Mouse (Mus musculus): Measurements from ENCODE around the gene Negr1.

Gene Negr1

GRCm38 (mm10) chr3:156561524-156562423, at the start of gene Negr1:
Gene Negr1, plus strand, starts transcription at chr3:156561794.
- DNase-seq (ENCODE audit: low read depth, low spot score): peak; percentile 40

DNA sequence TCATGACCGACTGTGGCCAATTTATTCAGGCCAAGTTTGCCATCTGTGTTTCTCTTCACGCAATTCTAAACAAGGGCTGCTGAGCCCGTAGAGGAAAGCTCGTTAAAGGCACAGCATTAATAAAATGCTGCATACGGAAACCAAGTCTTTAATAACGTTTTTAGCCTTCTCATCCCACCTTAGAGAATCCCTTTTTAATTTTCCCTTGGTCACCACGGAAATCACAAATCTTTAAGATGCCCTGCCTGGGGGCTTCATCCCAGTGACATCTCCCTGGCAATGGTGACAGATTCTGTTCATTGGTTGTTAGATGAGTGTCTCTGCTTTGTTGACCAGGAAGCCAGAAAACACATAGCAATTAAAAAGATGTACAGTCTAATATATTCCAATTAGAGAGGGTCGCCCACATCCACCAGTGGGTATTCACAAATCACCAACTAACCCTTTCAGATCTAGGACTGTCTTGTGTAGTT, 35.1 kb upstream of the Negr1 start:
- no peak for DNase-seq (ENCODE audit: low read depth, low spot score)

DNA sequence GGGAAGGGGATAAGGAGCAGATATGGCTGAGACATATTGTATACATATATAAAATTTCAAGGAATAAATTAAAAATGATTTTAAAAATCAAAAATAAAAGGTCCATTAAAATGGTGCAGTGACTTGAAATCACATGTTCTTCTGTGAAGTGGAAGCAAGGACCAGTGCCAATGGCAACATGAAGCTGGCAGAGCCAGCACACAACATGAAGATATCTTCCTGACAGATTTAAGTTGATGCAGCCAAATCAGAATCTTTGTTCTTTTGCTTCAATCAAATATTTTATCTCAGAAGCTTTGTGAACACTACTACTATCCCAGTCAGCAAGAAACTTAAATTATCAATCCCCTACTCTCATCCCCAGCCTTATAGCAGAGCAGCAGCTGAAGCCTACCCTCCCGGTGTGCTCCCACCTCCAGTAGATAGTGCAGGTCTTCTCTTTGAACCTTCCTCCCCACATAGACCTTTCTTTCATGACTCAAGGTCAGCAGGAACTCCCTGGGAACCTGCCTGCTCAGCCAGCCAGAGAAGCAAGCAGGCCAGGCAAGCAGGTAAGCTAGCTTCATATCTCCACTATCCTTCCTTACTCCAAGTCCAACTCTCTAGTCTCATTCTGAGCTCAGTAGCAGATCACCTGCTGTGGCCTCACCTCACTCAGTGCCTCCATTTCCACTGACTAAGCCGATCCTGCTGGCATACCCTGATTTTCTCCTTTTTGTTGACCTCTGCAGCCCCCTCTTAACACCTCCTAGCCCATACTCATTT, 34.2 kb upstream of the Negr1 start:
- no peak for DNase-seq (ENCODE audit: low read depth, low spot score)

DNA sequence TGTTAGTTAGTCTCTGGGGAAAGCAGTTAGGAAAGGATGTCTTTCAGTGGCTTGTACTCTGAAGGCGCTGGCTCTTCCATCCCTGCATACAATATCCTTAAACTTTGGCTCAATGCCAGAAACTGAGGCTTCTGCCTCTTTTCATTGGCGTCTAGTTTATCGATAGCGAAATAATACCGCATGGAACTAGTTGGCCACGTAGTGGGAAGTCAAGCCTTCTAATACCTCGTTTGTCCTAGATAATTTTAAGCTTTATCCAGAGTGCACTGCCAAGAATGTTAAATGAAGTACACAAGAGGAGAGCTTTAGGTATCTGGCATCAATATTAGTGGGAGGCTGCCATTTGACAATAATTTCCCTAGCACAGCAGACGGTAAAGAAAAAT, 2.2 kb upstream of the Negr1 start:
- DNase-seq (ENCODE audit: low read depth, low spot score): no peak

DNA sequence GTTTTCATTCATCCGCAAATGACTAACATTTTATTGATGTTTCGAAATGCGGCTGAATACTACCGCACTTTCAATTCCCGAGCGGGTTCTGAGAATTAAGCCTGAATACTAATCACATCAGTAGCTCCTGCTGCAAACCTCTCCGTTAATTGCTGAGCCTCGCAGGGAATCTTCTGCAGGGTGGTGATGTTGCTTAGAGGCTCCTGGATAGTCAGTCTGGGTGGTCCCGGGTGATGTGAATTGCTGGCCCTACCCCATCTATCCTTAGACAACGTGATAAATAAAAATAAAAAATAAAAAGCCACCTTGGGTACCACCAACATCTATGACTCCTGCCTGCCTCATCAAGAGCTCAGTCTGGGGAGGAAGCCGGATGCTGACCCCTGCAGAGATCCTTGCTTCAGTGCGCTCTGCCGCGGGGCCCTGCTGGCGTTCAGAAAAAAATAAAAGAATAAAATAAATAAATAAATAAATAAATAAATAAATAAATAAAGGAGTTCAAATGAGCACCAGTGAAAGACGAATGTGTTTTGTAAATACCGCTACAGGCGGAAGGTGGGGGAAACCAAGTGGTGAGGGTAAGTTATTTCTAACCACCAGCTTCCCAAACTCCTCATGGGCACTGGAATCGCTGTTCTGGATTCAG, 1.6 kb upstream of the Negr1 start:
- DNase-seq (ENCODE audit: low read depth, low spot score): peak; percentile 13

DNA sequence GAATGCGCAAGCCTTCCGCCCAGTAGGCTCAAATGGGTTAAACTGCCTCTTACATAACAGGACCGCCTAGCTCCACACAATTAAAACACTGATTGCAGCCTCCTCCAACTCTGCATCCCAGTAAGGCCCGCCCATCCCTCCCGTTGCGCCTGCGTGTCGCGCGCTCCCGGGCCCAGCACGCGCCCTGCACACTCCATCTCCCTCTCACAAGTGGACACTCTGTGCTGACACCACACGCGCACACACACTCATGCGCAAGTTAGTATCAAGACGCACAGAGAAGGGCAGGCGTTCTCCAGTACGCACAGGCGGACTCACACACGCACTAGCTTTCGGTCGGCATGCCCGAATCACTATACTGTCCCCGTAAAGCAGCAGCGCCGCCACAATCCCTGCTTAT, 828 bp upstream of the Negr1 start:
- peak; percentile 71 for DNase-seq (ENCODE audit: low read depth, low spot score)

DNA sequence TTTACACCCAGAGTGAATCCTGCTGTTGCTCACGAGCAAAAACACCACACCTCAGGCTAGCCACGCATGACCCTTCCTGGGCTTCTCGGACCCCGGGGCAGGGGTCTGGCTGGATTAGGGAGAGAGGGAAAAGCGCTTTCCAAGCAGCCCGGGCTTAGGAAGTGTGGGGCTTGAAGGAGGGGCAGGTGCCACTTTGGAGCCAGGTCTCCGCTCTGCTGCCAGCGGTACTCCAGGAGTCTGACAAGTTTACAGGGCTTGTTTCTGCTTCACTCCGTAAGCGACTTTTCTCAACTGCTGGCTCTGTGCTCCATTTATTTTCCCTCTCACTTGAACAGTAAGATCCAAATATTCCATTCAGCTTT, 811 bp downstream of the Negr1 start:
- DNase-seq (ENCODE audit: low read depth, low spot score): peak; percentile 18

DNA sequence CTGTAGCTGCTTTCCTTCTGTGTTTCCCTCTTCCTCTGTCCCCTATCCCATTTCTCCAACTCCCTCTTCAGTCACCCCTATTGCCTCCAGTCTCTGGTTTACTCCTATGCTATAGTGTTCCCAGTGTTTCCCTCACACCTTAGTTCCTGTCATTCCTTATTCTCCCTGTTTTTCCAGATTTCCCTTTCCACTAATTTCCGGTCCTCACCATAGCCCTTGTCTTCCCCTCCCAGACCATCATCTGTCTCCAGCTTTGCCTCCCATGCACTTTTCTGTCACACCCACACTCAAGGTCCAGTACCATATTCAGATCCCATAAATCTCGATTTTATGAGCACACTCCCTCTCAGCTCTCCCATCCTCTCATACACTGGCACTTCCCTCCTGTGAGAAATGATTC, 1.2 kb downstream of the Negr1 start:
- no peak for DNase-seq (ENCODE audit: low read depth, low spot score)

- no peak for DNase-seq (ENCODE audit: low read depth, low spot score)
Measured at GRCm38 (mm10) chr3:156563353-156563752, 1.8 kb downstream of the Negr1 start.

GRCm38 (mm10) chr3:156573465-156573864, 11.9 kb downstream of the Negr1 start:
- no peak for DNase-seq (ENCODE audit: low read depth, low spot score)

GRCm38 (mm10) chr3:156576292-156576691, 14.7 kb downstream of the Negr1 start:
- no peak for DNase-seq (ENCODE audit: low read depth, low spot score)

DNA sequence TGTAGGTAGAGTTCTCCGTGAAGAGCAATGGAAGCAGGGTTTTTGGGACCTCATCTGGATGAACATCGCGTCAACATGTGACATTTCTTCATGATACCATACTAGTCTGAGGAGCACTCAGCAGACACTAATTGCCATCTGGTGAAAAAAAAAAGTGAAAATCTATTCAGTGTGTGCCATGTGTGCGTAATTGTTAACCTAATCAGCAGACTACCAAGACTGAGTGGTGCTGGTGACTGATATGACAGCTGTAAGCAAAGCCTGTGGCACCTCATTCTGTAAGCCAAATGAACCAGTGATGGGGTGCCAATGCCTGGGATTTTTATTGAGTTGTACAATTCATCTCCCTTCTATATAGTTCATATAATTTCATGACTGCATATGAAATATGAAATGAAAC, 29.0 kb downstream of the Negr1 start:
- no peak for DNase-seq (ENCODE audit: low read depth, low spot score)

DNA sequence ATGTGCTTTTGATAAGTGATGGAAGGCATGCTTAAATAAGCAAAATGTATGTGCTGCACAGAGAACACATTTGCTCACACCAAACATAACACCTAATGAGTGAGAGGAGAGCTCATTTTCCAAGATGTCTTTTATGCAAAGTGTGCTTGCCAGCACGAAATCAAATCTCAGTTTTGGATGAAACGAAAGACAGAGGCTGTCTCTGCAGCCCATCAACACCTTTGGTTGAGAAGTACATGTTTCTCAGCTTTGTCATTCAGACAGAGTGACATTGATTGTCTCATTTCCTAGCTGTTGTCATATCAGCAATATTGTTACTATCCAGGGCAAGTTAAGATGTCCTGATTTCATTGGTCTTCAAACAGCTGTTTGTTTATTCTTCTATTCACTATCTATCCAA, 29.5 kb downstream of the Negr1 start:
- no peak for DNase-seq (ENCODE audit: low read depth, low spot score)

DNA sequence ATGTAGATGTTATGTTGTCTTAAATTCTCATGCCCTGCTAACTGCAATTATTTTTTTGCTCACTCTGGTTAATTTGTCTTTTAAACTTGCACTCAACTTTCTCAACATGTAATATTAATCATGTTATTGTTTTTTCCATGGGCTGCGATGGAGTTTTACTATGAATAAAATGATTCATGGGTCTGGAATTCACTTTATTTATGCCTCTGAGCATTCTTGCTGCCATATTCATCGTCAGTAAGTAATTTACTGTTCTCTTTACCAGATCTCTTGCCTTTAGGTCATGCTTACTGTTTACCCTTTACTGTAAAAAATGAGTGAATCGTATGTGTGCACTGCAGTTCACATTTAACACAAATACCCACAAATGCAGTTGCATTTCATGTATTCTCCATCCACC, 45.3 kb downstream of the Negr1 start:
- DNase-seq (ENCODE audit: low read depth, low spot score): no peak

- DNase-seq (ENCODE audit: low read depth, low spot score): no peak
Measured at GRCm38 (mm10) chr3:156619921-156620320, 58.3 kb downstream of the Negr1 start.

DNA sequence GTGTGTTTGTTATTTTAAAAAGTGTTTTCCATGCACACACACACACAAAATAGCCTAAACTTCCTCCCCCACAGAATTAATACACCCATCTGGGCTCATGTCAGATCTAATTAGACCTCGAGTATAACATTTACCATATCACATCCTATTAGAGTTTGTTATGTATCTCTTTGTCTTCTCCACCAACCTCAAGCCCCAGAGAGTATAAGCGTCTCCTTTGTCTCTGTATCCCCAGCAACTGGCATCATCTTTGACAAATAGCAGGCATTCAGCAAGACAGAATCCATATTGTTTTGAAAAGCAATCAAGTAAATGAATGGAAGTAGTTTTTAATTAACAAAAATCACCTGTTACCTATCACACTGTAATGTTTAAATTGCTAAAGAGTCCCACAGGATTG, 67.0 kb downstream of the Negr1 start:
- DNase-seq (ENCODE audit: low read depth, low spot score): no peak

GRCm38 (mm10) chr3:156632942-156633341, 71.3 kb downstream of the Negr1 start:
- no peak for DNase-seq (ENCODE audit: low read depth, low spot score)

GRCm38 (mm10) chr3:156639382-156639781, 77.8 kb downstream of the Negr1 start:
- no peak for DNase-seq (ENCODE audit: low read depth, low spot score)

- peak; percentile 50 for DNase-seq (ENCODE audit: low read depth, low spot score)
Measured at GRCm38 (mm10) chr3:156643710-156644363, 82.2 kb downstream of the Negr1 start.

DNA sequence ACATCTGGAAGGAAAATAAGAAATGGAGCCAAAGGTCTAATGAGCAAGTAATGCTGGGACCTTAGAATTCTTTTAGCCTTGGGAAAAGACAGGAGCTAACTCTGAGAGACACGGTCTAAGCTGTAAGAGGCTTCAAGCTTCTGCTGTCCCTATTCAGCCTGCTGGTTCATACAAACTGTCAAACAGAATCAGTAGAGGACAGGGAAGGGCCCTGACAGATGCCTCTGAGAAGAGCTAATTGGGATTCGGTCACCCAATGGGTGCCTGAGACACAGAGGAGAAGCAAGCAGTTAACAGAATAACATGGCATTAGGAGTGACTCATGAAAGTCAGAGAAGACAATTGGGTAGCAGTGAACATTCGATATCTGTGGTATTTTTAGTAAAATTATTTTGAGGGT, 86.8 kb downstream of the Negr1 start:
- DNase-seq (ENCODE audit: low read depth, low spot score): no peak

- no peak for DNase-seq (ENCODE audit: low read depth, low spot score)
Measured at GRCm38 (mm10) chr3:156662553-156662952, 101.0 kb downstream of the Negr1 start.

DNA sequence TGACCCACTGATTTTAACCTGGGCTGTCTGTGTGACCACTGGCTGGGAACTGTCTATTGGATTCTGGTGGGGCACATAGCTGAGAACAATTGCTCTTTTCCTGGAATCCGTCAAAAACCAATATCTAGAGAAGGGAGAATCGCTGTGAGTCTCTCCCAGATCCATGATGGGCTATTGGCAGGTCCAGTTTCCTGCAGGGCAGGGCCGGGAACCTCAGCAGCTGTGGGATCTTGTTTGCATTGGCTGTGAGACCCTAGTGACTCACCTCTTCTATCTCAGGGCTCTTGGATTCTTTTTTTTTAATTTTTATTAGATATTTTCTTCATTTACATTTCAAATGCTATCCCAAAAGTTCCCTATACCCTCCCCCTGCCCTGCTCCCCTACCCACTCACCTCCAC, 111.0 kb downstream of the Negr1 start:
- DNase-seq (ENCODE audit: low read depth, low spot score): no peak
